Mouse (Mus musculus) lung, embryonic 14.5 days (tissue): ENCODE data around the gene Exoc6b. TPM values are rescaled to one million over a fixed set of nuclear protein-coding genes. Genes with fewer than 3 reads are reported as not detected.
A peak's percentile ranks its signal among the peaks of the same experiment; 100 is the strongest.

Experiments
- ATAC-seq: fragments of 200-750 bp; cut with Nextera tagmentation; 2 replicates; pipeline ENCODE4 v1.8.0; 2017; ENCODE audit warnings: mild to moderate bottlenecking, moderate TSS enrichment, moderate library complexity; ENCODE audit not compliant: insufficient read depth
- DNase-seq: peaks from one replicate; pipeline ENCODE4 v3.0.0-alpha.2; 2015
- H3K27ac ChIP-seq: fragments of 300-500 bp; sonication (generic); 2 replicates; pipeline ENCODE4 v1.5.1; 2014; ENCODE audit warnings: low read depth, mild to moderate bottlenecking, moderate library complexity
- H3K27me3 ChIP-seq: fragments of 300-500 bp; sonication (generic); 2 replicates; pipeline ENCODE4 v1.6.1; 2014; ENCODE audit warnings: low read length, control low read depth; ENCODE audit not compliant: insufficient read depth
- H3K36me3 ChIP-seq: fragments of 300-500 bp; sonication (generic); 2 replicates; pipeline ENCODE4 v1.6.1; 2014; ENCODE audit warnings: control low read depth; ENCODE audit not compliant: insufficient read depth
- H3K4me1 ChIP-seq: fragments of 300-500 bp; sonication (generic); 2 replicates; pipeline ENCODE4 v1.6.1; 2014; ENCODE audit warnings: antibody characterized with exemption, control low read depth; ENCODE audit not compliant: insufficient read depth
- H3K4me2 ChIP-seq: fragments of 300-500 bp; sonication (generic); 2 replicates; pipeline ENCODE4 v1.6.1; 2014; ENCODE audit warnings: mild to moderate bottlenecking
- H3K4me3 ChIP-seq: fragments of 300-500 bp; sonication (generic); 2 replicates; pipeline ENCODE4 v1.5.1; 2014; ENCODE audit warnings: low read depth, low read length
- H3K9ac ChIP-seq: fragments of 300-500 bp; sonication (generic); 2 replicates; pipeline ENCODE4 v1.6.1; 2014
- H3K9me3 ChIP-seq: fragments of 300-500 bp; sonication (generic); 2 replicates; pipeline ENCODE4 v1.6.1; 2016; ENCODE audit warnings: low read depth, low read length, control low read depth
- CTCF ChIP-seq: IDR thresholded peaks from 2 replicates; pipeline ENCODE4 v1.5.1; 2016; ENCODE audit warnings: antibody characterized with exemption, low read depth
- whole genome bisulfite sequencing: fragments of 180-500 bp; shearing (Covaris S2); extraction: QIAGEN DNeasy Blood & Tissue Kit; methylation state at CpG from one replicate; pipeline ENCODE4 v1.1.7; 2014; 5-methylcytosine and 5-hydroxymethylcytosine counted together
- polyA plus RNA-seq: library from polyadenylated mRNA; unstranded; fragments of >200 nt; fragmentation: Nextera tagmentation; extraction: Ambion mirVana; gene quantifications from 2 replicates; pipeline ENCODE4 v1.2.1, GENCODE M21; 2014

Gene Exoc6b
- polyA plus RNA-seq, 1 experiment from 2014 or later, result 40.4 TPM

DNA sequence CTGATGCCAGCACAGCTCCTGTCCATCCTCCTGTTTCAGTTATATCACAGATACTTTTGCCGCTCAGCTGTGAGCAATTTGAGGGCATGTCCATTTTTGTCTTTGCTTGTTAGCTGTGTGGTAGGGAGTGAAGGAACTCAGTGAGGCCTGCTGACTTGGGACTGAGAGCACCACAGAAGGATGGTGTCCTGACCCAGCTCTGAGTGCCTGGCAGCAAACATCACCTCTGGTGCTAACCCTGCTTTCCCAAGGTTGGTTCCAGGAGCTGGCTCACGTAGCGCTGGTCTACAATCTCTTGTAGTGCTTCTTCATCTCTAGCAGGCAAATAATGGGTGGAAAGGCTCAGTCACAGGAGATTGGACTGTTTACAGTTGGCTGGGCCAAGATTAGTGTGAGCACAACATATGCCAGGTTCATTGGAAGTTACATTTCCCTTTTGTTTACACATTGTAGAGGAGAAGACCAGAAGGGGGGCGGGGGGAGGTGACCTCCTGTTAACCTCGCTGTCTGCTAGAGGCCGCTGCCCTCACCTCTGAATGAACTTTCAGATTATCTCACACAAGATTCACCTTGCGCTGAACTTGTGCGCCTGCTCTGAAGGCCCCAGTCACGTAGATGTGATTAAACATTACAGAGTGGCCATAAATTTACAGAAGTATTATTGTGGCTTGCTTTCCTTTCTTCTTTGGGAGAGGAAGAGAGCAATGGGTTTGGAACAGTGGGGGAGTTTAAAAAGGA lies 428.8 kb downstream of the Exoc6b start:
- H3K4me2 ChIP-seq, result no peak overlapping the region
- H3K4me3 ChIP-seq, result no peak overlapping the region
- ATAC-seq, result peak; percentile 91

DNA sequence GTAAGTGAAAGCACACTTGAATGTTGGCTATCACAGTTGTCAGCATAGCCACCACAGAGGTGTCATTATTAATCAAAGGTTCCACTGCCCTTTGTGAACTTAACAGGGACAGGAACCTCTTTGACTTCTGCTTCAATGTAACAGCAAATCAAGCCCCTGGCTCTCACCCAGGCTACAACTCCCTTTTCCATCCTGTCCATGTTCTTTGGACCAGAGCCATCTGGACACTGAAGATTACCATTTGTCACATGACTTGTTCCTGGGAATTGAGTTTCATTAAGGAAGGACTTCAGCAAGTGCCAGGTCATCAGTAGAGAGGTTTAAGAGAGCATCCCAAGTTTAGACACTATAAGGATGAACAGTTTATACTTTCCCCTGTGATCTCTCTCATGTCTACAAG lies 431.1 kb downstream of the Exoc6b start:
- DNase-seq, result peak; percentile 83
- peaks cover 26% of the 10 kb centered on the region for H3K4me1 ChIP-seq
- no peak for TF ChIP-seq CTCF
- no peak for ATAC-seq
- H3K27ac ChIP-seq, result no peak overlapping the region
- no peak overlapping the region for H3K4me3 ChIP-seq
- H3K9ac ChIP-seq, result no peak overlapping the region
- no peaks in the 10 kb centered on the region for H3K9me3 ChIP-seq
- H3K27me3 ChIP-seq, result no peaks in the 10 kb centered on the region
- no peaks in the 10 kb centered on the region for H3K36me3 ChIP-seq
- H3K4me2 ChIP-seq, result no peak overlapping the region

More for the DNA sequence above, 428.8 kb downstream of the Exoc6b start:
- Histone ChIP-seq H3K4me1 (peaks cover 26% of the 10 kb centered on the region), H3K9me3 (no peaks in the 10 kb centered on the region), H3K9ac (no peak overlapping the region), H3K27me3 (no peaks in the 10 kb centered on the region), H3K27ac (peak overlapping the region; percentile 25; the same call in 1 of the 2 replicates), H3K36me3 (no peaks in the 10 kb centered on the region)
- 14% methylated on average over 9 of the region's 9 CpGs for WGBS
- no peak for TF ChIP-seq CTCF
- DNase-seq, result peak; percentile 78

DNA sequence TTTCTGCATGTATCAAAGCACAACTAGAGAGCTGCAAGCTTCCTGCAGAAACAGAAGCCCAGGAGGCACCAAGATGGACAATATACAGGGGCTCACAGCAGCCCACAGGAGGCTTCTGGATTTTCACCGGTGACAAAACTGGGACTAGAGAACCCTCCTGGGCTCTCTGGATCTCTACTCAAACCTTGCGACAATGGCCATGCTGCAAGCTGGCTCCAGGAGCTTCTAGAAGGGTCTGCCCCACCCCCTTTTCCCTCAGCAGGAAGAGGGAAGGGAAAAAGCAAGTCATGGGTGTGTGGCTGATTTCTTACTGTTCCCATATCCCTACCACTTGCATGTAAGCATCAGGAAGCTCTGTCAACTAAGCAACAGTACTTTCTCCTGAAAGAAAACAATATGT lies 437.7 kb downstream of the Exoc6b start:
- DNase-seq, result no peak
- WGBS, result 83% methylated on average over 2 of the region's 2 CpGs
- Histone ChIP-seq H3K27ac (no peak overlapping the region), H3K4me1 (no peaks in the 10 kb centered on the region), H3K4me3 (no peak overlapping the region), H3K27me3 (no peaks in the 10 kb centered on the region), H3K9ac (no peak overlapping the region), H3K4me2 (no peak overlapping the region), H3K36me3 (no peaks in the 10 kb centered on the region), H3K9me3 (no peaks in the 10 kb centered on the region)
- ATAC-seq, result no peak
- TF ChIP-seq CTCF, result no peak

DNA sequence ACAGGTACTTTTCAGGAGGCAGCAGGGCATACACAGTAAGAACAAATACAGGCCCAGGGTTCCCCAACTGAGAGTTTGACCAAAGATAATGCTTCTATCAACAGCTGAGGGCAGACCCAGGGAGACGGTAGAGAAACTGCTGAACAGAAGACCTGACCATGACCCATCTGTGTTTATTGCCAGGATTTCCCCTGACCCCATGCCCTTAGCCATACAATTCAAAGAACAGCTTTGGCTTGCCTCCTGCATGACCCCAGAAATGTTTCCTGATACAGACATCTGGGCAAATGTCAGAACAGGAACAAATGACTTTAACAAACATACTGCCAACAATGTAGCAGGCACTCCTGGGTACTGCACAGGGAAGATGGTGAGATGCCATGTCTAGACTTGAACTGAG lies 439.0 kb downstream of the Exoc6b start:
- DNase-seq (peak; percentile 57), ATAC-seq (no peak; the same call in 1 of the 2 replicates)
- no peaks in the 10 kb centered on the region for H3K27me3 ChIP-seq
- H3K9ac ChIP-seq, result no peak overlapping the region
- WGBS, result 11% methylated on average over 1 of the region's 1 CpGs
- no peaks in the 10 kb centered on the region for H3K36me3 ChIP-seq
- peak; percentile 10; the same call in 1 of the 2 replicates for TF ChIP-seq CTCF
- H3K4me3 ChIP-seq, result no peak overlapping the region
- no peak overlapping the region for H3K4me2 ChIP-seq
- H3K9me3 ChIP-seq, result no peaks in the 10 kb centered on the region
- no peaks in the 10 kb centered on the region for H3K4me1 ChIP-seq
- no peak overlapping the region for H3K27ac ChIP-seq

DNA sequence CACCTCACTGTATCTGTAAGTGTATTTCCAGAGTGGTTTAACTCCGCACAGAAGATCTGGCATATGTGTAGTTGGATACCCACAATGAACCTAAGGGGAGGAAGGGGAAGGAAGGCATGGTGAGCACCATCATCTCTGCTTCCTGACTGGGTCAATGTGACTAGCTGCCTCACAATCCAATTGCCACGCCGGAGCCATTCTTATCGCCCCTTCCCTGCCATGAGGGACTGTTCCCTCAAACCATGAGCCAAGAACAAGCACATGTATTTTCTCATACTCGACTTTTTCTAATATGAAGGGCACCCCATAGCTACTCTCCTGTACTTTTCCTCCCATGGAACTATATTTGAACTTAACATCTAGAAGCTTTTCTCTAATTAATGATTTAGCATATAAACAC lies 440.5 kb downstream of the Exoc6b start:
- no peak overlapping the region for H3K27ac ChIP-seq

DNA sequence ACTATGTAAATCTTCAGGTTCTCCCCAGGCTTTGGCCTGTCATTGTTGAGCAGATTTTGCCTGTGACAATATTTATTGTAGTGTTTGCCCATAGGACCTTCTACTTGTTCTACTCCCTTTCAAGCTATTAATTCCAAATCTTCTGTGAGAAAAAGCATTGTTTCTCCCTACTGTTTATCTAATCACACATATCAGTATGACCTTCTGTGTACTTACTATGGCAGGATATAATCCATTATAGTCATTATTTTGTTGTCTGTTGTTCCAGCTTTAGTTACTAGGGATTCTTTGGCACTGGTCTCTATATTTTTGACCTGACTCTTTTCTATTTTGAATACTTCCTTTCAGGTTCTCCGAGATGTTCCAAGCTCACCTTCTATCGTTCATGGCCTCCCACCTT lies 442.9 kb downstream of the Exoc6b start:
- H3K4me1 ChIP-seq, result no peaks in the 10 kb centered on the region
- TF ChIP-seq CTCF, result no peak
- no peak overlapping the region for H3K27ac ChIP-seq
- no peak overlapping the region for H3K4me3 ChIP-seq
- DNase-seq (no peak), ATAC-seq (no peak)
- no peaks in the 10 kb centered on the region for H3K9me3 ChIP-seq
- WGBS, result 76% methylated on average over 2 of the region's 2 CpGs
- H3K27me3 ChIP-seq, result no peaks in the 10 kb centered on the region
- H3K9ac ChIP-seq, result no peak overlapping the region
- no peak overlapping the region for H3K4me2 ChIP-seq
- H3K36me3 ChIP-seq, result no peaks in the 10 kb centered on the region

More for the DNA sequence above, 440.5 kb downstream of the Exoc6b start:
- Histone ChIP-seq H3K9ac (no peak overlapping the region), H3K4me3 (no peak overlapping the region), H3K27me3 (no peaks in the 10 kb centered on the region), H3K4me1 (no peaks in the 10 kb centered on the region), H3K4me2 (no peak overlapping the region), H3K9me3 (no peaks in the 10 kb centered on the region), H3K36me3 (no peaks in the 10 kb centered on the region)
- no peak for DNase-seq
- WGBS, result 83% methylated on average over 5 of the region's 5 CpGs
- ATAC-seq, result no peak
- no peak for TF ChIP-seq CTCF

DNA sequence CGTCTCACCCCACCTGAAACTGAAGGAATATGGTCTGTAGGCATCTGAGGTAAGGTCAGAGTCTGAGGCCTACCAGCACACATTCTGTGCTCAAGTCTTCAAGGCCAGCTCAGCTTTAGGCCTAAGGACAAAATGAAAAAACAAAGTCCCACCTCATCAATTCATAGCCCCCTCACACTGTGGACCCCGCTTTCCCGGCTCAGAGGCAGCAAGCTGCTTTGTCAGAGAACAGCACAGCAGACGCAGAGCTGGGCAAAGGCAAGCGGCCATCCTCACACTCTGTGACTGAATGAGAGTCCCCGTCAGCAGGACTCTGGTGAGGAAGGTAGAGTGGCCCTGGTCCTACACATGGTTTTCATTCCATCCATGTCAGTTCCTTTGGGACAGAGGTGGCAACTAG lies 450.1 kb downstream of the Exoc6b start:
- no peaks in the 10 kb centered on the region for H3K4me1 ChIP-seq

More for the DNA sequence above, 450.1 kb downstream of the Exoc6b start:
- DNase-seq (no peak), ATAC-seq (no peak)
- H3K9ac ChIP-seq, result no peak overlapping the region
- no peak for TF ChIP-seq CTCF
- WGBS, result 86% methylated on average over 6 of the region's 6 CpGs
- H3K27ac ChIP-seq, result no peak overlapping the region
- H3K9me3 ChIP-seq, result no peaks in the 10 kb centered on the region
- peaks cover 4% of the 10 kb centered on the region; the same call in 1 of the 2 replicates for H3K36me3 ChIP-seq
- H3K4me3 ChIP-seq, result no peak overlapping the region
- no peaks in the 10 kb centered on the region for H3K27me3 ChIP-seq
- no peak overlapping the region for H3K4me2 ChIP-seq
